Mouse (Mus musculus) kidney, postnatal 25 days (tissue): Measurements from ENCODE around the gene Dnajb13.

ENCODE experiments used
- DNase-seq, 2 experiments: peaks; one replicate each; pipeline ENCODE4 v3.0.0; 2021; ENCODE audit warnings: mixed read lengths in 2 of 2

Gene Dnajb13

GRCm38 (mm10) chr7:100514573-100514972 lies at the start of gene Dnajb13:
Dnajb13 (minus strand) TSS chr7:100514960.
- no peak for DNase-seq

GRCm38 (mm10) chr7:100561861-100562587 lies 47.3 kb upstream of the Dnajb13 start:
- no peak for DNase-seq

- DNase-seq, result no peak
Measured at GRCm38 (mm10) chr7:100559331-100559730, 44.6 kb upstream of the Dnajb13 start.

- no peak for DNase-seq
Measured at GRCm38 (mm10) chr7:100557241-100557640, 42.5 kb upstream of the Dnajb13 start.

- no peak for DNase-seq
Measured at GRCm38 (mm10) chr7:100555431-100555951, 40.7 kb upstream of the Dnajb13 start.

GRCm38 (mm10) chr7:100554939-100555338 lies 40.2 kb upstream of the Dnajb13 start:
- no peak for DNase-seq

- peak in 1 of 2 experiments; percentile 51 for DNase-seq
Measured at GRCm38 (mm10) chr7:100550338-100551007, 35.7 kb upstream of the Dnajb13 start.

GRCm38 (mm10) chr7:100549796-100550195 lies 35.0 kb upstream of the Dnajb13 start:
- DNase-seq, result no peak

- DNase-seq, result no peak
Measured at GRCm38 (mm10) chr7:100547631-100548030, 32.9 kb upstream of the Dnajb13 start.

- DNase-seq, result no peak
Measured at GRCm38 (mm10) chr7:100544437-100544836, 29.7 kb upstream of the Dnajb13 start.

- no peak for DNase-seq
Measured at GRCm38 (mm10) chr7:100539516-100539915, 24.8 kb upstream of the Dnajb13 start.

- DNase-seq, result no peak
Measured at GRCm38 (mm10) chr7:100537519-100537902, 22.8 kb upstream of the Dnajb13 start.

GRCm38 (mm10) chr7:100536804-100537518 lies 22.2 kb upstream of the Dnajb13 start, which contains the start of gene Coa4:
Coa4 (plus strand) TSS chr7:100537071.
- DNase-seq, result peak; percentile 87 to 95

- no peak for DNase-seq
Measured at GRCm38 (mm10) chr7:100535831-100536230, 21.1 kb upstream of the Dnajb13 start.

GRCm38 (mm10) chr7:100534216-100534615 lies 19.5 kb upstream of the Dnajb13 start:
- no peak for DNase-seq

GRCm38 (mm10) chr7:100533503-100533902 lies 18.7 kb upstream of the Dnajb13 start:
- no peak for DNase-seq

GRCm38 (mm10) chr7:100530766-100531165 lies 16.0 kb upstream of the Dnajb13 start:
- no peak for DNase-seq

GRCm38 (mm10) chr7:100524669-100525068 lies 9.9 kb upstream of the Dnajb13 start:
- DNase-seq, result no peak

GRCm38 (mm10) chr7:100522222-100522621 lies 7.5 kb upstream of the Dnajb13 start:
- DNase-seq, result no peak

GRCm38 (mm10) chr7:100520663-100521285 lies 6.0 kb upstream of the Dnajb13 start:
- DNase-seq, result peak; percentile 75 to 79

- no peak for DNase-seq
Measured at GRCm38 (mm10) chr7:100520204-100520603, 5.4 kb upstream of the Dnajb13 start.

GRCm38 (mm10) chr7:100511602-100512001 lies 3.2 kb downstream of the Dnajb13 start:
- no peak for DNase-seq

GRCm38 (mm10) chr7:100508670-100509069 lies 6.1 kb downstream of the Dnajb13 start:
- no peak for DNase-seq
